Mouse (Mus musculus) mouse trophoblast stem cell (cell line): Measurements from ENCODE around the gene B4galnt3.

Source experiments
- in situ Hi-C, 2 experiments: fragments of 300-500 bp; cut with MseI, MboI; formaldehyde crosslinking; loops; 2 replicates in 1 of 2; 3 replicates in 1 of 2; pipeline ENCODE4 v1.15.1; 2025

B4galnt3 gene

GRCm38 (mm10) chr6:120274887-120275286, 19.5 kb downstream of the B4galnt3 start:
- in situ Hi-C loops, result no loop called here

DNA sequence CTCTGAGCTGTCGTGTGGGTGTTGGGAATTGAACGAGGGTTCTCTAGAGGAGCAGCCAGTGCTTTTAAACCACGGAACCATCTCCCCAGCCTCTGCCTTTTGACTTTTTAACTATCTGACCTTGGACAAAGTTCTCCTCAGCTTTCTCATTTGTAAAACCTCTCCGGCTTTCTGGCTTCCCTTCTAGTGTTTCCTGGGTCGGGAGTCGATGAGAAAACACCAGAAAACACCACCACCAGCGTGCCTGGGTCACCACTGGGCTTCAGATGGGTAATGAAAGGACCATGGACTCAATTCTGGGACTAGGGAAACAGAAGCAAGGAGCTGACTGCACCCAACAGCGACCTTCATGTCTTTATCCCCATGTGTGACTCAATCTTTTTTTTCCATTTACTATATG, 20.2 kb downstream of the B4galnt3 start:
- in situ Hi-C loops, result no loop called here

GRCm38 (mm10) chr6:120264151-120264550, 30.2 kb downstream of the B4galnt3 start:
- in situ Hi-C loops, result no loop called here

GRCm38 (mm10) chr6:120263608-120264007, 30.8 kb downstream of the B4galnt3 start:
- in situ Hi-C loops, result no loop called here

GRCm38 (mm10) chr6:120262886-120263531, 31.4 kb downstream of the B4galnt3 start:
- in situ Hi-C loops, result no loop called here

DNA sequence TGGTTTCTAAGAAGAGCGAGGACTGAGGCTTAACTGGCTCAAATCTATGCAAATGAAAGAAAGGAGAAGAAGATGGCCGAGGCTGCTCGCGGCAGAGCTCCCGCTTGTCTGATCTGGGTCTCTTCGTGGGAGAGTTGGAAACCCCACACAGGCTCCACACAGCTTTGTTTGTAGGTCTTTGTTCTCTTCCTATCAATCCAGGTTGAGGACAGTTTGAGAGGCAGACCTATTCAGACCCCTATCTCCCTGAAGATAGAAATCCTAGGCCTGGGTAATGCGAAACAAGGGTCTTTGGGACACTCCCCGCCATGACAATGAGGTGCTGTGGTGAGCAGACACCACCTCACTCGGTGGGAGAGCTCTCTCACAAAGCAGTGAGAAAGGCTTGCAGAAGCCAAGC, 34.9 kb downstream of the B4galnt3 start:
- in situ Hi-C loops, result no loop called here

DNA sequence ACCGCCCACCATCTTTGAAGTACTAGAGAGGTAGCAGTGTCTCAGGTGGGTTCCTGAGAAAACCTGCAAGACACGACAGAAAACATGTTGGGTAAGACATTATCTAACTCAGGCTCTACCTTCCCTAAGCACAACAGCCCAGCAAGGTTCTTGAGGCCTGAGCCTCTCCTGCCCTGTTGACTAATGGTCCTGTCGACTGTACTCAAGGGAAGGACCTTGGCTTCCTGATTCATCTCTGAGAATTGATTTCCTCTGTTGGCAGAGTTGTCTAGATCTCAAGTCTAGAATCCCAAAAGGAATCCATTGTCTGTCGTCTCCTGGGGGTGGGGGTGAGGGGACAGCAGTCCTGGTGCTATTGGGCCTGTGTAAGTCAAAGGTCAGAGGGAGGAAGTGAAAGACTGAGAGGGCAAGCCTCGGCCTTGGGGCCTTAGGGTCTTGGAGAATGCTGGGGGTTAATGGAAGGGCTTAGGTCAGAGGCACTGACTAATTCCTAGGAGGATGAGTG, 37.9 kb downstream of the B4galnt3 start:
- in situ Hi-C loops, result no loop called here

DNA sequence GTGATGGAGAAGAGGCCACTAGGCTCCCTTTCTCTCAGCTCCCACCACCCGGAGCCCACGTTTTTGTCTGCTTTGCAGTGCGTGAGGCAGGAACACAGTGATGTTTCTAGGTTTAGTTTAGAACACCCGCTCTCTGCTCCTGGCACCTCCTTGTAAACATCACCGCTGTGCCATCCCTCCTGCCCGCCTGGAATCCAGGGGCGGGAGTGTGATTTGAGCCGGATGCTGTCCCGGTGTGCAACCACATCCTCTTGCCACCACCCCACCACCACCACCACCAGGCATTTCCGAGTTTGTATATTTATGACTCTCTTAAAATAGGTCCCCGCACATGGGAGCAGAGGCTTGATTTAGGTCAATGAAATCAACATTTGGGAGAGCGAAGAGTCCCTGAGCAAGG, 38.7 kb downstream of the B4galnt3 start:
- in situ Hi-C loops, result no loop called here

DNA sequence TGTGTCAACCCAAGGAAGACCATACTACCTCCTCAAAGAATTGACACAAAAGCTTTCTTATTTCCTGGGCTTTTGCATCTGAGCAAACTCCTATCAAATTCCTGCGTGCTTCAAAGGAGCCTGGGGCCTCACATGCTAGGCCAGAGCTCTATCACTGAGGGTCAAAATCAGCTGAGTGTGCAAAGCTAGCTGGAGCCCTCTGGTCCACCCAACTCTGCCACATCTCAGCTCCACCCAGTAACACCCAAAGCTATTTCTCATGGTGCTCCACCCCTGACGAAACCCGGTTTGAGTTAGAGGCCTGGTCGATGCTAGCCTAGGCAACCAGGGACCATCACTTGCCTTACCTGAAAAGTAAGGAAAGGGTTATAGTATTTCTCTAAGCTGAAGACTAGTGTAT, 39.2 kb downstream of the B4galnt3 start:
- in situ Hi-C loops, result no loop called here

GRCm38 (mm10) chr6:120254640-120255039, 39.7 kb downstream of the B4galnt3 start:
- in situ Hi-C loops, result no loop called here

DNA sequence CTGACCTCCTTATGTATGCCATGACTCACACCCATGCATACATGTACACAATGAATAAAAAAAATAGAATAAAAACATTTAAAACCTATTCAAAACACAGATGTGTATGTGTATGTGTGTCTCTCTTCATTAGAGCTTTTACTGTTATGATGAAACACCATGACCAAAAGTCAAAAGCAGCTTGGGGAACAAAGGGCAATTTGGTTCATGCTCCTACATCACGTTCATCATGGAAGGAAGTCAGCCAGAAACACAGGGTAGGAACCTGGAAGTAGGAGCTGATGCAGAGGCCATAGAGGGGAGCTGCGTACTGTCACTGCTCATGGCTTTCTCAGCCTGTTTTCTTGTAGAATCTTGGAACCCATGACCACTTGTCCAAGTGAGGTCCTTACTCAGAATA, 41.6 kb downstream of the B4galnt3 start:
- in situ Hi-C loops, result no loop called here

- in situ Hi-C loops, result no loop called here
These were observed 43.3 kb downstream of the B4galnt3 start for GRCm38 (mm10) chr6:120251010-120251409.

DNA sequence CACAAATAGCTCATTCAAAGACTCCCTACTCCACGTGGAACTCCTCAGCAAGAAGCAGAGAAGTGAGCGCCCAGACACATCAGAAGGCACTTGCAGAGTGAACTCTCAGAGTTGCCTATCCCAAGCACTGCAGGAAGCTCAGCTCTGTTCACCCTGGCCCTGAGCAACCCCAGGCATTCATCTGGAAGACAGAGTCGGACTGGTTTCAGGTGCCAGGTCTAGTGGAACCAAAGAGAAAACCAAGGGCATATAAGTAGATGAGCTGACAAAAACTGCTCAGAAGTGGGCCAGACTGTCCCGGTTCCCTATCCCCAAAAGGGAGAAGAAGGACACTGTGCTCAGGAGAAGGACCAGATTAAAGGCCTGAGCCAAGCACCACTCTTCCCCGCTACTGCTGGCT, 44.5 kb downstream of the B4galnt3 start:
- in situ Hi-C loops, result no loop called here

DNA sequence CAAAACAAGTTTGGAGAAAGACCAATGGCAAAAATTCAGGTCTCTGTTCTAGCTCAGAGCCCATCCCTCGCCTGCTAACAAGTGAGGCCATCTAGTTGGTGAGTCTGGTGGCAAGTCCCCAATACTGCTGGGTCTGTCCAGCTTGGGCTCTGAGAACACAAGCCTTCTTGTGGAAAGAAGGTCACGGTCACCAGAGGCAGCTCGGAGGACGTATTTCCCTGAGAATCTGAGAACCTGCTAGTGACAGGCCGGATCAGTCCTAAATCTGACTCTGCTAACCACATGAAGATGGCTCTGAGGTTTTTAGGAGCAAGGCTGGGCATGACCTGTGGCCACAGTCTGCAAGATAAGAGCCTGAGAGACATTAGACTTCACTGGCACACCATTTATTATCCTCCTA, 47.7 kb downstream of the B4galnt3 start:
- in situ Hi-C loops, result no loop called here

DNA sequence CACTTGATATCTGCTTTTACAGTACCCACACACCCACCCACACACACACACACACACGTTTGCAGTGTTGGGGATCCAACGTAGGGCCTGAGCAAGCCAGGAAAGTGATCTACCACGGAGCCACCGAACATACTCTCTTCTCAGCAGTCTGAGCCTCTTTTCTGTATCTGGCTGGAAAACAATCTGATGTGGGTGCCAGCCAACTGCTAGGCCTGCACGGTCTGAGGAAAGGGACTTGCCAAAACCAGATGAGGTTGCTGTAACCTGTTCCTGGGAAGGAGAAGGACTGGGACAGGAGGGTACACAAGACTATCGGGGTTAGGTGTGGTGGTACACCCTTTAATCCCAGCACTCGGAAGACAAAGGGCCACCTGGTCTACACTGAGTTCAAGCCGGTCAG, 51.1 kb downstream of the B4galnt3 start:
- in situ Hi-C loops, result no loop called here

GRCm38 (mm10) chr6:120242530-120242929, 51.8 kb downstream of the B4galnt3 start:
- in situ Hi-C loops, result no loop called here

DNA sequence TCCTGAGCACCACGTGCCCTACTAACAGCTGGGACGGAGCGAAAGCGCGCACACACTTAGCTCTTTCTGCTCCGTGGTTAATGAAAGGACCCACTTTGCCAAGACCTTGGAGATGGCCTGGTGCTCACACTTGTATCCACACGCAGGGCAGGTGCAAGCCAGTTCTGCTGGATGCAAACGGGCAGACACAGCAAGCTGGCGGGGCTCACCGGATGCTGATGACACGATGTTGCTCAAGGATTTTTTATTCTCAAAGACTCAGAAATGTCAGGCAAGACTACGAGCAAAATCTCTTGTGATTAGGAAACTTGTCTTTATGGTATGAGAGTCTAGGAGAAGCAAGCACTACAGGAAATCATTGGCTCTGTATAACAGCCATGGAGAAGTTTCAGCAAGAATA, 52.9 kb downstream of the B4galnt3 start:
- in situ Hi-C loops, result no loop called here

DNA sequence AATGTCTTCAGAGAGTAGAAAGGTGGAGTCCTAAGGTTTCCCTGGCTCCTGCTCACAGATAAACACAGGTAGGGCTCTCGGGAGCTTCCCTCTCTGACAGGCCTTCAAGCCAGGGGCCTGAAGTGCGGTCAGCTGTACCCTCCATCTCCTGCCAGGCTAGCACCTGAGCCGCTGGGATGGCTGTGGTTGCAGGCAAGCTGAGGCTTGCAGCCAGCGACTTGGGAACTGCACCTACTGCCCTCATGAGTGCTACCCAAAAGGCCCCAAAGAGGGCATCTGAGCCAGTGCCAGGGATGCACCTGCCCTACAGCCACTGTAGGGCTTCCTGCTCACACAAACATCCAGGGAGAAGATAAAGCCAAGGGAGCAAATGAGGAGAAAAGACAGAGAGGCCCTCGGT, 53.9 kb downstream of the B4galnt3 start:
- in situ Hi-C loops, result no loop called here

- in situ Hi-C loops, result no loop called here
These were observed 58.5 kb downstream of the B4galnt3 start for GRCm38 (mm10) chr6:120235874-120236273.

DNA sequence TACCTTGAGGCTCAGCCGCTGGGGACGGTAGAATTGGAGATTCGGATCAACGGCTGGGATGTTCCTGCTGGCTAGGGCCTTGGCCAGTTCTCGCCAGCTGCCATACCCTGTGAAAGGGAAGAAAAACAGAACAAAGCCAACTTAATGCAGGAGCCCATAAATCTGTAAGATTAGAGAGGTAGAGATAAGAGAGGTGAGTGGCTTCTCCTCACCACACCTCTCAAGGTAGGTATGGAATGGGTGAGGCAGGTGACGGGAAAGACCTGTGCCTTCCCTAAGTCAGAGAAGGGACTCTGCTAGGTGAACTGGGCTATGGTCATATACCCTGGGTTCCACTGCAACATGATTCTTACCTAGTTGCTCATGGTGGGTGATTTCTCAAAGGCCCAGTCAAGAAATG, 61.5 kb downstream of the B4galnt3 start:
- in situ Hi-C loops, result loop anchor here in 1 of 2 experiments (5.0 kb wide), 1 partner anchor 69 kb away; no protein-coding TSS in a partner anchor

DNA sequence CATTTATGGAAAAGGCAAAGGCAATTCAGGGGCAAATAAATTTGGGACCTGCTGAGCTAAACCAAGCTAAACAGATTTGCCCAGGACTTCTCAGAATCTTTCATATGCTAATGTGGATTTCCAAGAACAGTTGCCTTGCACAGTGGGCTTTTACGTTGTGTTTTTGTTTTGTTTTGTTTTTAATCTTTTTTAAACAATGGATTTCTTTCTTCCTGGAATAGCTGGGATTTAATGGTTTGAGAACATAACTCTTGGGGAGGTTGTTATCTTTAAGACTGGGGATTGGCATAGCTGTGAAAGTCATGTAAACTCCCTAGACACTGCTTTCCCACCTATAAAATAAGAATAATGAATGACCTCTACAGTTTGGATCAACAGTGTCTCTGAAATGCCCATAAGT, 63.9 kb downstream of the B4galnt3 start:
- in situ Hi-C loops, result loop anchor here in 1 of 2 experiments (5.0 kb wide), 1 partner anchor 72 kb away; no protein-coding TSS in a partner anchor

DNA sequence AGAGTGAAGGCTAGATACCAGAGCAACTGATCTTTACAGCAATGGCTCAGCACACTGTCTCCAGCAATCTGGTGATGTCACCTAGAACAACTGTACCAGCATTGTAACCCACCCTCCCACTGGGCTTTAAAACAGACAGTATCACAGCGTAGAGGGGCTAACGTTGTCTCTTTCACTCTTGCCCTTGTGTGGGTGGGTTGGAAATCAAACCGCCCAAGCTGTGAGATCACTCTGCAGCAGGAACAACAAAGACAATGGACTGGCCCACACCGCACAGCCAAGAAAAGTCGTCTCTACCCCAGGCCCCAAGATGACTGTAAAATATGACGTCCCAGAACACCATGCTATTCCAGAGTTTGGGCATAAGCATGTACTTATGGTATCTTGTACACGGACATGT, 64.6 kb downstream of the B4galnt3 start:
- in situ Hi-C loops, result loop anchor here in 1 of 2 experiments (5.0 kb wide), 1 partner anchor 72 kb away; no protein-coding TSS in a partner anchor

DNA sequence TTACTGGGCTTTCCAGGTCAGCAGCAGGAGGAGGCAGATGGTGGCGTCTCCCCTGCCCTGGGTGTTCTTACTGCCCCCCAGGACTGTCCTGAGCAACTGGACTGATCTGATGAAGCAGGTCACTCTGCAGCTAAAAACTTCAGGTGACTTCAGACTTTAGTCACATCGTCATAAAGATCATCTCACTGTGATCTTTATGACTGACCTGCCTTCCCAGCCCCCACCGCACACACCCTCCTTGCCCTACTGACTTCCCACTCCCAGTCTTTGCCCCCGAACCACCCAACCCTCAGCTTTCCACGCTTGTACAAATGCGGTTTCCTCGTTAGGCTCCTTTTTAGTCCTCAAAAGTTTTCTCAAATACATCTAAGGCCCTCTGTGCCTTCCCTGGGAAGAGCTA, 67.3 kb downstream of the B4galnt3 start:
- in situ Hi-C loops, result no loop called here

DNA sequence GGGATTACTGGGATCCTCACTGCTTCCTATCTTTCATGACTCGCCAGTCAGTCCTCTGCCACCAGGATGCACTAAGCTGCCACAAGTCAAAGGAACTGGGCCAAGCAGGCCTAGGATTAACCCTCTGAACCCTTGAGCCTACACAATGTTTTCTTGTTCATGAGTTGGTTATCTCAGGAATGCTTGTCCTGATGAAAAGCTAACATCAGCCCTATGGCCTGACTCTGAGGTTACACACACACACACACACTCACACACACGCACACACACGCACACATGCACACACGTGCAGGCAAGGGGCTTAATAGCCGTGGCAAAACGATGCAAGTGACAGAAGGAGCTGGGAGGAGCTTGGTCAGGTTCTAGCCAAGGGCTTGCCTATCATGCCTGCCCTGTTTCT, 69.0 kb downstream of the B4galnt3 start:
- in situ Hi-C loops, result no loop called here
